8 mouse cellular contexts compared by ENCODE assay signal in genomic region chr2:27017802-27018201, GRCm38 (mm10). TPM values are rescaled to one million over a fixed set of nuclear protein-coding genes. Genes with fewer than 3 reads are reported as not detected.
A peak's percentile ranks its signal among the peaks of the same experiment; 100 is the strongest.
DNase-seq lines count a peak whose midpoint lies in the region; ATAC-seq and TF ChIP-seq lines count a peak whose summit lies in the region.

No protein-coding gene starts in this region.

- peaks cover 22% of the 10 kb centered on the region for H3K36me3 ChIP-seq in thymus, adult 2 months (ENCODE audit: control insufficient read depth, insufficient read depth, low read length)
- H3K36me3 ChIP-seq in forebrain, postnatal 0 days (ENCODE audit: insufficient read depth), result peaks cover 56% of the 10 kb centered on the region
- peaks cover 17% of the 10 kb centered on the region for H3K36me3 ChIP-seq in intestine, embryonic 16.5 days (ENCODE audit: control insufficient read depth, insufficient read depth, low read length)
- peaks cover 47% of the 10 kb centered on the region for H3K36me3 ChIP-seq in liver, embryonic 13.5 days

- H3K4me3 ChIP-seq in thymus, adult 2 months (ENCODE audit: control insufficient read depth, insufficient read depth, low read length), result no peak overlapping the region
- no peak overlapping the region for H3K4me3 ChIP-seq in forebrain, postnatal 0 days (ENCODE audit: low read depth, low read length)
- no peak overlapping the region for H3K4me3 ChIP-seq in intestine, embryonic 16.5 days (ENCODE audit: low read length)
- H3K4me3 ChIP-seq in liver, embryonic 13.5 days (replicated peaks), result no peak overlapping the region

- peak; percentile 60 for DNase-seq in thymus, adult 2 months
- no peak for DNase-seq in thymus, adult 18-20 months
- DNase-seq in cerebellum, adult 18-20 months, result peak; percentile 69 to 82
- peak; percentile 72 for DNase-seq in forebrain, postnatal 0 days
- peak; percentile 47 for DNase-seq in liver, embryonic 13.5 days
- peak; percentile 32 to 77 for DNase-seq in thymus, postnatal 10 days (ENCODE audit: low spot score in 2 of 2)

- no peaks in the 10 kb centered on the region for H3K4me1 ChIP-seq in thymus, adult 2 months (replicated peaks; ENCODE audit: control insufficient read depth, insufficient read depth, low read length)
- H3K4me1 ChIP-seq in forebrain, postnatal 0 days (ENCODE audit: insufficient read depth), result no peaks in the 10 kb centered on the region
- H3K4me1 ChIP-seq in intestine, embryonic 16.5 days (ENCODE audit: control insufficient read depth, insufficient read depth, low read length), result no peaks in the 10 kb centered on the region
- no peaks in the 10 kb centered on the region for H3K4me1 ChIP-seq in liver, embryonic 13.5 days (replicated peaks)

- peak; percentile 89 for TF ChIP-seq CTCF in thymus, adult 2 months (IDR thresholded peaks at IDR 0.05; ENCODE audit: borderline replicate concordance, control insufficient read depth, extremely low read depth, insufficient read depth, low read length, poor library complexity)
- peak; percentile 94 for TF ChIP-seq CTCF in forebrain, postnatal 0 days (IDR thresholded peaks at IDR 0.05; ENCODE audit: low read depth)

- H3K4me2 ChIP-seq in forebrain, postnatal 0 days (ENCODE audit: low read depth), result no peak overlapping the region
- no peak overlapping the region for H3K4me2 ChIP-seq in intestine, embryonic 16.5 days (ENCODE audit: low read depth, low read length)
- H3K4me2 ChIP-seq in liver, embryonic 13.5 days, result no peak overlapping the region

- H3K9ac ChIP-seq in forebrain, postnatal 0 days, result no peak overlapping the region
- no peak overlapping the region for H3K9ac ChIP-seq in intestine, embryonic 16.5 days (ENCODE audit: low read depth, low read length)
- H3K9ac ChIP-seq in liver, embryonic 13.5 days, result no peak overlapping the region

- peak; percentile 78 for ATAC-seq in forebrain, postnatal 0 days
- ATAC-seq in intestine, embryonic 16.5 days, result peak; percentile 67
- 0 out of 2 replicates have a peak, but pooled peaks have one; percentile 37 for ATAC-seq in liver, embryonic 13.5 days (ENCODE audit: low read depth)
- peak; percentile 62 for ATAC-seq in neutrophil, adult 5-6 weeks (ENCODE audit: extremely low read depth, insufficient number of reproducible peaks, low FRiP score, poor library complexity, severe bottlenecking)

- WGBS in thymus, adult 2 months, result 54% methylated on average over 5 of the region's 5 CpGs
- 53% methylated on average over 5 of the region's 5 CpGs for WGBS in forebrain, postnatal 0 days
- WGBS in intestine, embryonic 16.5 days, result 55% methylated on average over 5 of the region's 5 CpGs
- 36% methylated on average over 5 of the region's 5 CpGs for WGBS in liver, embryonic 13.5 days (ENCODE audit: insufficient replicate concordance)

- no peak overlapping the region for H3K27ac ChIP-seq in thymus, adult 2 months (ENCODE audit: control insufficient read depth, insufficient read depth, low read length)
- no peak overlapping the region for H3K27ac ChIP-seq in forebrain, postnatal 0 days (ENCODE audit: low read depth, low read length)
- H3K27ac ChIP-seq in intestine, embryonic 16.5 days (ENCODE audit: low read length), result no peak overlapping the region
- no peak overlapping the region for H3K27ac ChIP-seq in liver, embryonic 13.5 days

- no peaks in the 10 kb centered on the region for H3K9me3 ChIP-seq in forebrain, postnatal 0 days (ENCODE audit: low read length)
- H3K9me3 ChIP-seq in intestine, embryonic 16.5 days (ENCODE audit: control insufficient read depth, low read length), result no peaks in the 10 kb centered on the region
- H3K9me3 ChIP-seq in liver, embryonic 13.5 days (replicated peaks), result no peaks in the 10 kb centered on the region

- no peak for TF ChIP-seq POLR2A in thymus, adult 2 months (IDR thresholded peaks at IDR 0.05; ENCODE audit: control insufficient read depth, extremely low read depth, insufficient read depth, low read length, poor library complexity)

- H3K27me3 ChIP-seq in thymus, adult 2 months (ENCODE audit: control insufficient read depth, insufficient read depth, low read length), result no peaks in the 10 kb centered on the region
- no peaks in the 10 kb centered on the region for H3K27me3 ChIP-seq in forebrain, postnatal 0 days (ENCODE audit: insufficient read depth, low read length)
- H3K27me3 ChIP-seq in intestine, embryonic 16.5 days (replicated peaks; ENCODE audit: control insufficient read depth, insufficient read depth, low read length), result no peaks in the 10 kb centered on the region
- H3K27me3 ChIP-seq in liver, embryonic 13.5 days, result no peaks in the 10 kb centered on the region

RNA-seq across cellular contexts. Expression of gene Cacfd1, which starts 8.1 kb away (rescaled TPM):
- 58.9 and 63.9 TPM in 2 replicates for polyA plus RNA-seq in thymus, adult 2 months (2012; rRNA removed)
- 42.7 and 48.5 TPM in 2 replicates for total RNA-seq in forebrain, postnatal 0 days (2014; rRNA removed)
- 69.6 and 96.3 TPM in 2 replicates for polyA plus RNA-seq in forebrain, postnatal 0 days (2015; fragmentation: Nextera tagmentation; extraction: Ambion mirVana)
- 52.9 and 54.3 TPM in 2 replicates for polyA plus RNA-seq in intestine, embryonic 16.5 days (2015; fragmentation: Nextera tagmentation; extraction: Ambion mirVana)
- polyA plus RNA-seq in liver, embryonic 13.5 days (2015; fragmentation: Nextera tagmentation; extraction: Ambion mirVana), result 12.6 and 13.4 TPM in 2 replicates
- 16.9 and 22.8 TPM in 2 replicates for total RNA-seq in neutrophil, adult 5-6 weeks (2017)

RNA-seq across cellular contexts. Expression of gene Slc2a6, which starts 10.0 kb away (rescaled TPM):
- polyA plus RNA-seq in thymus, adult 2 months (2012; rRNA removed), result 14.0 and 17.5 TPM in 2 replicates
- 16.2 and 16.4 TPM in 2 replicates for total RNA-seq in forebrain, postnatal 0 days (2014; rRNA removed)
- polyA plus RNA-seq in forebrain, postnatal 0 days (2015; fragmentation: Nextera tagmentation; extraction: Ambion mirVana), result 9.6 and 10.5 TPM in 2 replicates
- 0.84 and 1.0 TPM in 2 replicates for polyA plus RNA-seq in intestine, embryonic 16.5 days (2015; fragmentation: Nextera tagmentation; extraction: Ambion mirVana)
- polyA plus RNA-seq in liver, embryonic 13.5 days (2015; fragmentation: Nextera tagmentation; extraction: Ambion mirVana), result 0.13 and 0.20 TPM in 2 replicates
- total RNA-seq in neutrophil, adult 5-6 weeks (2017), result 82.6 and 87.3 TPM in 2 replicates

RNA-seq across cellular contexts. Expression of gene Adamts13, which starts 44.6 kb away (rescaled TPM):
- polyA plus RNA-seq in thymus, adult 2 months (2012; rRNA removed), result 1.1 and 1.2 TPM in 2 replicates
- total RNA-seq in forebrain, postnatal 0 days (2014; rRNA removed), result not detected in 2 replicates
- 0.79 and 0.93 TPM in 2 replicates for polyA plus RNA-seq in forebrain, postnatal 0 days (2015; fragmentation: Nextera tagmentation; extraction: Ambion mirVana)
- polyA plus RNA-seq in intestine, embryonic 16.5 days (2015; fragmentation: Nextera tagmentation; extraction: Ambion mirVana), result 0.33 and 0.34 TPM in 2 replicates
- 1.0 and 1.2 TPM in 2 replicates for polyA plus RNA-seq in liver, embryonic 13.5 days (2015; fragmentation: Nextera tagmentation; extraction: Ambion mirVana)
- not detected in 2 replicates for total RNA-seq in neutrophil, adult 5-6 weeks (2017)

RNA-seq across cellular contexts. Expression of gene Rexo4, which starts 53.6 kb away (rescaled TPM):
- 49.7 and 56.2 TPM in 2 replicates for polyA plus RNA-seq in thymus, adult 2 months (2012; rRNA removed)
- total RNA-seq in forebrain, postnatal 0 days (2014; rRNA removed), result 42.2 and 48.3 TPM in 2 replicates
- 23.9 and 25.5 TPM in 2 replicates for polyA plus RNA-seq in forebrain, postnatal 0 days (2015; fragmentation: Nextera tagmentation; extraction: Ambion mirVana)
- 46.8 and 47.7 TPM in 2 replicates for polyA plus RNA-seq in intestine, embryonic 16.5 days (2015; fragmentation: Nextera tagmentation; extraction: Ambion mirVana)
- polyA plus RNA-seq in liver, embryonic 13.5 days (2015; fragmentation: Nextera tagmentation; extraction: Ambion mirVana), result 24.8 and 29.7 TPM in 2 replicates
- total RNA-seq in neutrophil, adult 5-6 weeks (2017), result 76.4 and 98.3 TPM in 2 replicates

RNA-seq across cellular contexts. Expression of gene Mymk, which starts 54.2 kb away (rescaled TPM):
- polyA plus RNA-seq in thymus, adult 2 months (2012; rRNA removed), result 0.61 and 0.81 TPM in 2 replicates
- total RNA-seq in forebrain, postnatal 0 days (2014; rRNA removed), result not detected in 2 replicates
- polyA plus RNA-seq in forebrain, postnatal 0 days (2015; fragmentation: Nextera tagmentation; extraction: Ambion mirVana), result 0.12 and 0.15 TPM in 2 replicates
- polyA plus RNA-seq in intestine, embryonic 16.5 days (2015; fragmentation: Nextera tagmentation; extraction: Ambion mirVana), result 0.12 and 0.22 TPM in 2 replicates
- 0.70 and 0.83 TPM in 2 replicates for polyA plus RNA-seq in liver, embryonic 13.5 days (2015; fragmentation: Nextera tagmentation; extraction: Ambion mirVana)
- not detected in 2 replicates for total RNA-seq in neutrophil, adult 5-6 weeks (2017)

Comparison
In these comparisons a context has a peak if more than half of its experiments do, and no peak if none do; other contexts are left out.
1. DNase-seq: peak in thymus, adult 2 months (single experiment), cerebellum, adult 18-20 months (2 of 2), forebrain, postnatal 0 days (single experiment), liver, embryonic 13.5 days (single experiment) and thymus, postnatal 10 days (2 of 2); none in thymus, adult 18-20 months (0 of 2).
2. Peak in every context shown above with its lines, with median percentiles within 50 percentile points of each other: ATAC-seq.